Mouse (Mus musculus): ENCODE measurements at regions not wholly inside any gene's neighbourhood (a gene's known extent, or its start where the extent isn't known, plus 50 kb on each side); places are given as distances from the start of the nearest gene placed in this dataset.

DNA sequence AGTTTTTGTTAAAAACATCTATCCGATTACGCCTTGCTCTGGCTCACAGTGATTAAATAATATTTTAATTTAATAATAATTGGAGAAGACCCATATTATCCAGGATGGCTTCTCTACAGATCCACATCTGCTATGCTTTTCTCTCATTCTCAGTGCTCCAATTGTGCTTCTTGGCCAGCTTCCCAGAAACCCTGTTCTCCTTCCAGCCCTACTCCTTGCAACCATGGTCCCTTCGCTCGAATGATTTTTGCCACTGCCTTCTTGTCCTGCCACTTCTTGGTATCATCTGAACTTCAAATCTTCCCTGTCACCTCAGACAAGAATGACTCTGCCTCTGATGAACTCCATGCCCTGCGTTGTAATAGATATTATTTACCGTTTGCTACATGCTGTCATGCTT lies 95.0 kb upstream of the Trim52 start:
- H3K4me3 ChIP-seq (replicated peaks), result no peak overlapping the region
- H3K9me3 ChIP-seq, result no peaks in the 10 kb centered on the region
- ATAC-seq (ENCODE audit: insufficient read depth, low FRiP score, low read depth), result no peak
- H3K36me3 ChIP-seq, result no peaks in the 10 kb centered on the region
- no peak overlapping the region for H3K4me2 ChIP-seq
- no peak overlapping the region for H3K9ac ChIP-seq
- H3K27ac ChIP-seq, result no peak overlapping the region
- WGBS, result 82% methylated on average over 6 of the region's 6 CpGs
- no peaks in the 10 kb centered on the region for H3K4me1 ChIP-seq
- H3K27me3 ChIP-seq (replicated peaks), result no peaks in the 10 kb centered on the region

DNA sequence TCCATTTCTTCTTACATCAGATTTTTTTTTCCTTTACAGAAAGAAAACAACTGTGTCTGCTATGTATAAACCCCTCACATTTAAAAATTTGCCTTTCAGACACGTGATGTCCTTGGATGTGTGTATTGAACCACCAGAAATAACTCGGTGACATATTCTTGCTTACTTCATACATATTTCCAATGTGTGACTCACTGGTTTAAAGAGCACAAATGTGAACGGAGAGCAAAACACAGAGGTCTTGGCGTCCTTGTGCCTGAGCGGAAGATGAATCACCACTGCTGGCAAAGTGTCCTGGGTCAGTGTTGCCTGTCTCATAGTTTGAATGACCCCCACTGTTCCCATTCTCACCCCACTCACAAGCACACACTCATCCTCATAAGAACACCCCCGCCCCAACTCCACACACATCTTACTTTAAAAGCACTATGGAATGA lies 94.0 kb upstream of the Trim52 start:
- Histone ChIP-seq H3K4me2 (no peak overlapping the region), H3K9me3 (no peaks in the 10 kb centered on the region), H3K36me3 (no peaks in the 10 kb centered on the region), H3K4me1 (no peaks in the 10 kb centered on the region), H3K27me3 (replicated peaks) (no peaks in the 10 kb centered on the region), H3K27ac (no peak overlapping the region), H3K9ac (no peak overlapping the region), H3K4me3 (replicated peaks) (no peak overlapping the region)
- ATAC-seq (ENCODE audit: insufficient read depth, low FRiP score, low read depth), result no peak
- 61% methylated on average over 6 of the region's 6 CpGs for WGBS

DNA sequence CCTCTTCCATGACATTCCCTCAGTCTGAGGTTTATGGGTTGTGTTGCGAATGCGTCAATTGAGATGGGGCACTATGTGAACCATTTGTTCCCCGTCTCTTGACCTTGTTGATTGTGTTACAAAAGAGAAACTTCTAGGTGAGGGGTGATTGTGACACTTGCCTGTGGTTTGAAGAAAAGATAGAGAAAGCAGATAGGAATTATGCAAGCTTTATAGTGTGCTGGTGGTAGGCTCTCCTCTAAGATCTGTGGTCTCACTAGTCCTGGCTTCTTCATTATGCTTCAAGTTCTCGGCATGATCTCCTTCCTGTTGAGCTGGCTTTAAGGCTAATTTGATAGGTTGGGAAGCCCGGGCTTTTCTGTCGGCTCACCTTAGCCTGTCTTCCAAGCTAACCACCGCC lies 83.2 kb upstream of the Trim52 start:
- no peak overlapping the region for H3K4me3 ChIP-seq (replicated peaks)
- no peak for ATAC-seq (ENCODE audit: insufficient read depth, low FRiP score, low read depth)
- H3K4me1 ChIP-seq, result no peaks in the 10 kb centered on the region
- H3K27me3 ChIP-seq (replicated peaks), result no peaks in the 10 kb centered on the region
- no peak overlapping the region for H3K27ac ChIP-seq
- H3K9me3 ChIP-seq, result no peaks in the 10 kb centered on the region
- H3K9ac ChIP-seq, result no peak overlapping the region
- no peak overlapping the region for H3K4me2 ChIP-seq
- no peaks in the 10 kb centered on the region for H3K36me3 ChIP-seq
- 87% methylated on average over 7 of the region's 7 CpGs for WGBS

DNA sequence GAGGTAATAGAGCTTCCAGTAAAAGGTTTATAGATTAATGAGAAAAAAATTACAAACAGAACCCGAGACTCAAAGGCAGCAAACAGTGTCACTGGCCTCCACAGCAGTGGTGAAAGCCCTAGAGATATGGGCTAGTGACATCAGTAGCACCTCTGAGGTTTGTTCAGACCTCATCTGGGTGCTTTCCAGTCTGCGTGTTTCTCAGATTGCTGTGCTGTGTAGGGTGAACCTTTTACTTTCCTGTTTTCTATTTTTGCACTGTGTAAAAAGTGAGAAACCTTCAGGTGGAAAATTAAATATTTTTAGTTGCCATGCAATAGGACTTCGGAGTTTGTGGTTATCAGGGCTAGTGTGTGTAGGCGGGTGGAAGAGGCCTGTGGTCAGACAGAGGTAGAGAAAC lies 79.2 kb upstream of the Trim52 start:
- H3K9me3 ChIP-seq, result no peaks in the 10 kb centered on the region
- no peak overlapping the region for H3K27ac ChIP-seq
- H3K27me3 ChIP-seq (replicated peaks), result no peaks in the 10 kb centered on the region
- H3K4me2 ChIP-seq, result no peak overlapping the region
- H3K9ac ChIP-seq, result no peak overlapping the region
- no peak for ATAC-seq (ENCODE audit: insufficient read depth, low FRiP score, low read depth)
- H3K4me1 ChIP-seq, result no peaks in the 10 kb centered on the region
- WGBS, result 84% methylated on average over 4 of the region's 4 CpGs
- H3K4me3 ChIP-seq (replicated peaks), result no peak overlapping the region
- H3K36me3 ChIP-seq, result no peaks in the 10 kb centered on the region

DNA sequence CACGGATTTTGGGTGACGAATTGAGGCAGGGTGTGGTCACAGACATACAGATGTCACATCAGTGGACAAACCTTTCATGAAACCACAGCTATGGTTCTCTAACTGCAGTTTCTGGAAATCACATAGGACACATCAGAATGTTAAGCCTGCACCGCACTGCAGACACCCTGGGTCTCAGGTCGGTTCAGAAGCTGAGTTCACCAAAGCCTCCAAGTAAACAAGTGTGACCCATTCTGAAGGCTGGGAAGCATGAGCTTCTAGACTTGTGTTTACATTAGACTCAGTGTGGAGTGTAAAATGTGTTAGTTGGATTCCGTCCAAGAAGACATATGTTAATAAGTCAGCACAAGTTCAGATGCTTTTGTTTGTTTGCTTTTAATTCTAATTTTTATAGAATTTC lies 78.3 kb upstream of the Trim52 start:
- H3K4me3 ChIP-seq (replicated peaks), result no peak overlapping the region
- no peak for ATAC-seq (ENCODE audit: insufficient read depth, low FRiP score, low read depth)
- H3K27me3 ChIP-seq (replicated peaks), result no peaks in the 10 kb centered on the region
- WGBS, result 59% methylated on average over 5 of the region's 5 CpGs
- H3K4me1 ChIP-seq, result no peaks in the 10 kb centered on the region
- no peak overlapping the region for H3K9ac ChIP-seq
- H3K27ac ChIP-seq, result no peak overlapping the region
- H3K9me3 ChIP-seq, result no peaks in the 10 kb centered on the region
- no peak overlapping the region for H3K4me2 ChIP-seq
- no peaks in the 10 kb centered on the region for H3K36me3 ChIP-seq

DNA sequence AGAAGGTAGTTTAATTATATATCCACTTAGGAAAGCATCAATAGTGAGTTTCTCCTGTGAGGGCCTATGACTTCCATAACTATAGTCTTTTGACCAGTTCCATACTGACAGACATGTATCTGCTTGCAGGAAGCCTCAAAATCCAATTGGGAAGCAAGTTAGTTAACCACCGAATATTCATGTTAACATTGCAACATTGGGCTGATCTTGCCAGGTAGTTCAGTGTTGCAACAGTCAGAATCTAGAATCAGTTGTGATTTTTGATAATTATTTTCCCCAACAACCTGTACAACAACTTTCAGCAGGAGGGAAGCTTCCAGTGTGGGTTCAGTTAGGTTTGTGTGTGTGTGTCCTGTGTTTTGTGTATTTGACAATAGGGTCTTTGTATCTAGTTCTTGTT lies 74.9 kb upstream of the Trim52 start:
- Histone ChIP-seq H3K27ac (no peak overlapping the region), H3K4me2 (no peak overlapping the region), H3K4me3 (replicated peaks) (no peak overlapping the region), H3K9ac (no peak overlapping the region), H3K9me3 (no peaks in the 10 kb centered on the region), H3K36me3 (no peaks in the 10 kb centered on the region), H3K27me3 (replicated peaks) (no peaks in the 10 kb centered on the region), H3K4me1 (no peaks in the 10 kb centered on the region)
- WGBS, result 88% methylated on average over 1 of the region's 1 CpGs
- no peak for ATAC-seq (ENCODE audit: insufficient read depth, low FRiP score, low read depth)

DNA sequence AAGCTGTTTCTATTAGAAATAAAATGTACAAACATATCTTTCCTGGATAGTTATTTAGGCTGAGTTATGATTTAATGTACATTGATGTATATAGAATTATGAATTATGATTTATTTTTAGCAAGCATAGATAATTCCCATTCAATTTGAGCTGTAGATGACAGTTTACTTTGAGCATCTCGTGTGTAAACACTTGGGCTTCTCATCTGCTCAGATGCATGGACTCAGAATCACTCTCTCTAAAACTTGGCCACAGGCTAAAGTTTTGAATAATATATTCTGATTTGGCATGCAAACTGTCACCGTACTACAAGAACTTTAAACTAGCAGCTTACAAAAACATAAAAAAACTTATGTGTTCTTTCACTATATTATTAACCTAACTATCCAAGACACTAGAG lies 72.2 kb upstream of the Trim52 start:
- no peaks in the 10 kb centered on the region for H3K27me3 ChIP-seq (replicated peaks)
- H3K4me3 ChIP-seq (replicated peaks), result no peak overlapping the region
- H3K27ac ChIP-seq, result no peak overlapping the region
- H3K9ac ChIP-seq, result no peak overlapping the region
- 45% methylated on average over 2 of the region's 2 CpGs for WGBS
- H3K36me3 ChIP-seq, result no peaks in the 10 kb centered on the region
- no peak overlapping the region for H3K4me2 ChIP-seq
- H3K9me3 ChIP-seq, result no peaks in the 10 kb centered on the region
- no peaks in the 10 kb centered on the region for H3K4me1 ChIP-seq
- no peak for ATAC-seq (ENCODE audit: insufficient read depth, low FRiP score, low read depth)

DNA sequence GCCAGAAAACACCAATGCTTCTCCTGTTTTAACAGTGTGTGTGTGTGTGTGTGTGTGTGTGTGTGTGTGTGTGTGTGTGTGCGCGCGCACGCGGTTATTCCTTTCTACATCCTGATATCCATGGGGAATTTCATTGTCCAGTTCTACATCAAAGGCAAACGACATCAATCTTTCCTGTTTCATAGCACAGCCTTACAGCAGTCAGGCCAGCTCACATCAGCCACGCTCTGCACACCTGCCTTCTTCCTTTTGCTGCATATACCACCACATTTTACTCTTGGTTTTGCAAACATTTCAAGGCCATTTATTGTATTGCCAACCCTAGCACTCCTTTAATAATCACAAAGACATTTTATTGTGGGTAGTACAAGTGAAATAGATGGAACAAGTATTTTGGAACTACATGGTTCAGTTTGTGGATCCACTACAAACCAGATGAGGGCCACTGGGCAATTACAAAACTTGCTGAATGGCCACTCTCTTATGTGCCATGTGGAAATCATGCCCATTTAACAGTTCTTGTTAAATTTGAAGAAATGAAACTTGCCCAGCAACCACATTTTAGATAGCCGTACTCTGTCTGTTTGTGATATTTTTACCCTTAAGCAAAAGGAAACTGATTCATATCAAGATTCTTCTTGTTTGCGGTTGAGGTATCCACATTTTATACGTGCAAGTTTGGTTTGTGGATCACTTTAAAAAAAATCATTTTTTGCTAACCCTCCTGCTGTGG lies 70.9 kb upstream of the Trim52 start:
- 82% methylated on average over 10 of the region's 10 CpGs for WGBS
- Histone ChIP-seq H3K27ac (no peak overlapping the region), H3K27me3 (replicated peaks) (no peaks in the 10 kb centered on the region), H3K4me2 (no peak overlapping the region), H3K9ac (no peak overlapping the region), H3K9me3 (no peaks in the 10 kb centered on the region), H3K4me3 (replicated peaks) (no peak overlapping the region), H3K4me1 (no peaks in the 10 kb centered on the region), H3K36me3 (no peaks in the 10 kb centered on the region)
- ATAC-seq (ENCODE audit: insufficient read depth, low FRiP score, low read depth), result no peak

DNA sequence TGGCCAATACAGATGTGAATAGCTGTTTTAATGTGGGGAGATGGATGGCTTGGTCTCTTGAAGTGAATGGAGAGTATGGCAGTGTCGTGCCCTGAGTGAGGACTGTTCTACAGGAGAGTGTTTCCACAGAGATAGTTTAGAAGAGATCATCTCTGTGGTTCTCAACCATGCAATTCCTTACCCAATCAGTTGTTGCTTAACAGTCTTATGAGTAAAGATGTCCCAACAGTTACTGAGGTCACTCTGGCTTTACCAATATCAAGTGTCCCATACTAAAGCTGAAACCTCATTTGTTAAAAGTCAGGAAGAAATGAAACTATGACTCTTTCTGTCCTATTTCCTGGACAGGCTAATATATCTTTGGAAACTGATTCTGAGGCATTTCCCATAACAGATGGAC lies 61.7 kb upstream of the Trim52 start:
- Histone ChIP-seq H3K9ac (no peak overlapping the region), H3K27ac (no peak overlapping the region), H3K4me1 (no peaks in the 10 kb centered on the region), H3K4me2 (no peak overlapping the region), H3K27me3 (replicated peaks) (no peaks in the 10 kb centered on the region), H3K9me3 (no peaks in the 10 kb centered on the region), H3K36me3 (no peaks in the 10 kb centered on the region), H3K4me3 (replicated peaks) (no peak overlapping the region)
- 73% methylated on average over 1 of the region's 1 CpGs for WGBS
- ATAC-seq (ENCODE audit: insufficient read depth, low FRiP score, low read depth), result no peak

DNA sequence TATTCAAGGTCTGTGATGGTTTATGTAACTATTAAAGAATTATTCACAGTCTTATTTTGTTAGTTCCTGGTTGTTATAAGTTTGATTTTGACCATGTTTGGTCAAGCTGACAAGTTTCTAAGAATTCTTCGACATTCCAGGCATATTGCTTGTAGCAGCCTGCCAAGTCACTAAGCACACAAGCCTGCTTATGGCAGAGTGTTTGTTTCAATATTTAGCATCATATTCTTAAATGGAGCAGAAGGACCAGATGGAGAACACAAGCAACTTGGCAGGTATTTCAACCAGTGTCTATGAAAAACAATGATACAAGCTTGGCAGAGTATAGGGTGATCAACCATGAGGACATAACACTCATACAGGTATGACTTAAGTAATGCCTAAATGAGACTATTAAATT lies 55.8 kb upstream of the Trim52 start:
- Histone ChIP-seq H3K4me1 (no peaks in the 10 kb centered on the region), H3K4me2 (no peak overlapping the region), H3K36me3 (no peaks in the 10 kb centered on the region), H3K4me3 (replicated peaks) (no peak overlapping the region), H3K9ac (no peak overlapping the region), H3K9me3 (no peaks in the 10 kb centered on the region), H3K27me3 (replicated peaks) (no peaks in the 10 kb centered on the region), H3K27ac (no peak overlapping the region)
- ATAC-seq (ENCODE audit: insufficient read depth, low FRiP score, low read depth), result no peak
- 63% methylated on average over 1 of the region's 1 CpGs for WGBS

DNA sequence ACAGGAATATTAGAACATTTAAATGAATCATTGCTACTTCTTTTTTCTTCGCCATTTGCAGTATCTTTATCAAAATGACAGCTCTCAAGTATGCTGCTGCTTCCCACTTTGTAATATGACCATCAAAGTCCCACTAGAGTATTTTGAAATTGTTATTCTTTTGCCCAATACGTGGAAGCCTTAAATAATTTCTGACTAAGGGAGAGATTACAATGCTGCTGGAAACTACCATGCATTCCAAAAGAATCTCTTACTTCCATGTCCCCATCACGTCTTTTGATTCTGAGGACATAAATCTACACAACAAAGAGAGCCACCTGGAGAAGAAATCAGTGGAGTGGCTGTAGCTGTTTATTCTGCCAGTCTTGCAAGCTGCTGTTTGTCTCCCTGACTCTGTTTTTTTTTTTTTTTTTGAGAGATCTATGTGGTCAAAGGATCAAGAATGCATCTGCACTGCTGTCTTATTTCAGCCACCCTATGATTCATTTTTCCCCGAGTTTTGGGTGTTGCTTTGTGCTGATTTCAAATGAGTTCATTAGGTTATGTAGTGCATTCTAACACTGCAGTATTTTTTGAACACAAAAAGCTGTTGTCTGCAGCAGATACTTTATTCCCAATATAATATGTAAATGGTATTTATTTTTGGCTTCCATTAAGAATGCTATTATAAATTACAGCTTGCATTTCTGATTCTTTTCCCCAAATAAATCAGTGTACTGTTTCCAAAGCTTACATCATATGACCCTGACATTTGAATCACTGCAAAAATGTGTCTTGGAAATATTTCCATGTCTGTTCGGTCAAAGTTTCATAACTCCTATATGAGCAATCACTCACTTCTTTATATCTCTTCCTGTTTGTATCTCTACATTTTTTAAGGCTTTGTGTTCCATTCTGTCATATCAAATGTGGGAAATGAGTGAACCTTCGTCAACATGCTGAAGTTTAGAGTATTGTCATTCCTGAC lies 53.1 kb upstream of the Trim52 start:
- no peaks in the 10 kb centered on the region for H3K36me3 ChIP-seq
- no peaks in the 10 kb centered on the region for H3K9me3 ChIP-seq
- H3K4me1 ChIP-seq, result no peaks in the 10 kb centered on the region
- H3K27me3 ChIP-seq (replicated peaks), result no peaks in the 10 kb centered on the region
- no peak overlapping the region for H3K4me2 ChIP-seq
- no peak overlapping the region for H3K9ac ChIP-seq
- no peak overlapping the region for H3K4me3 ChIP-seq (replicated peaks)
- WGBS, result 47% methylated on average over 6 of the region's 6 CpGs
- no peak overlapping the region for H3K27ac ChIP-seq
- no peak for ATAC-seq (ENCODE audit: insufficient read depth, low FRiP score, low read depth)

All from stomach, embryonic 15.5 days (tissue).